Mouse (Mus musculus): ENCODE results near the gene Taldo1. TPM values are rescaled to one million over a fixed set of nuclear protein-coding genes. Genes with fewer than 3 reads are reported as not detected.

The Taldo1 gene
- polyA plus RNA-seq, 1 experiment from 2014 or later = 364 TPM

- peak within 1 kb of the TSS; percentile 90 for H3K4me3 ChIP-seq
- no peaks in the 10 kb centered on the region for H3K27me3 ChIP-seq
- H3K9ac ChIP-seq (replicated peaks) = peak within 1 kb of the TSS; percentile 91
- peaks cover 39% of the 10 kb centered on the region for H3K36me3 ChIP-seq
- H3K9me3 ChIP-seq = no peaks in the 10 kb centered on the region
- H3K27ac ChIP-seq (replicated peaks) = peak within 1 kb of the TSS; percentile 81
- peaks cover 33% of the 10 kb centered on the region for H3K4me1 ChIP-seq
- under 1% methylated on average over 63 of the region's 63 CpGs for WGBS
- ATAC-seq (ENCODE audit: low FRiP score, low read depth) = peak; percentile 90
- H3K4me2 ChIP-seq (replicated peaks) = peak within 1 kb of the TSS; percentile 79
Observed at GRCm38 (mm10) chr7:141447110-141447991, 55.4 kb downstream of the Taldo1 start, which contains the start of gene Rplp2. Gene Rplp2 (plus strand): TSS chr7:141447370.

- no peak overlapping the region for H3K9ac ChIP-seq (replicated peaks)
- H3K4me1 ChIP-seq = peaks cover 26% of the 10 kb centered on the region
- peaks cover 40% of the 10 kb centered on the region for H3K36me3 ChIP-seq
- H3K4me3 ChIP-seq = no peak overlapping the region
- no peak overlapping the region for H3K4me2 ChIP-seq (replicated peaks)
- peaks cover 11% of the 10 kb centered on the region; the same call in 1 of the 2 replicates for H3K27me3 ChIP-seq
- ATAC-seq (ENCODE audit: low FRiP score, low read depth) = no peak
- H3K9me3 ChIP-seq = no peaks in the 10 kb centered on the region
- H3K27ac ChIP-seq (replicated peaks) = no peak overlapping the region
Observed at GRCm38 (mm10) chr7:141451928-141452327, 59.9 kb downstream of the Taldo1 start.

Other genes with a start within 250 kb of the Taldo1 start
- gene Rnh1, start 219.3 kb upstream of the Taldo1 start, polyA plus RNA-seq (2016; fragmentation: Nextera tagmentation; extraction: Ambion mirVana) = 47.4 and 54.9 TPM in 2 replicates
- gene Hras, start 198.2 kb upstream of the Taldo1 start, polyA plus RNA-seq (2016; fragmentation: Nextera tagmentation; extraction: Ambion mirVana) = 93.4 and 96.4 TPM in 2 replicates
- gene Lrrc56, start 198.0 kb upstream of the Taldo1 start, polyA plus RNA-seq (2016; fragmentation: Nextera tagmentation; extraction: Ambion mirVana) = 13.1 and 14.4 TPM in 2 replicates
- 3.7 and 3.8 TPM in 2 replicates for gene Lmntd2, start 178.1 kb upstream of the Taldo1 start, polyA plus RNA-seq (2016; fragmentation: Nextera tagmentation; extraction: Ambion mirVana)
- 40.1 and 40.6 TPM in 2 replicates for gene Rassf7, start 176.3 kb upstream of the Taldo1 start, polyA plus RNA-seq (2016; fragmentation: Nextera tagmentation; extraction: Ambion mirVana)
- 107 and 112 TPM in 2 replicates for gene Phrf1, start 163.4 kb upstream of the Taldo1 start, polyA plus RNA-seq (2016; fragmentation: Nextera tagmentation; extraction: Ambion mirVana)
- 0.81 and 0.84 TPM in 2 replicates for gene Irf7, start 125.7 kb upstream of the Taldo1 start, polyA plus RNA-seq (2016; fragmentation: Nextera tagmentation; extraction: Ambion mirVana)
- not detected in 2 replicates for gene Cdhr5, start 115.4 kb upstream of the Taldo1 start, polyA plus RNA-seq (2016; fragmentation: Nextera tagmentation; extraction: Ambion mirVana)
- 0.64 and 1.3 TPM in 2 replicates for gene Sct, start 113.1 kb upstream of the Taldo1 start, polyA plus RNA-seq (2016; fragmentation: Nextera tagmentation; extraction: Ambion mirVana)
- gene Drd4, start 100.2 kb upstream of the Taldo1 start, polyA plus RNA-seq (2016; fragmentation: Nextera tagmentation; extraction: Ambion mirVana) = 0.39 and 0.68 TPM in 2 replicates
- gene Deaf1, start 64.5 kb upstream of the Taldo1 start, polyA plus RNA-seq (2016; fragmentation: Nextera tagmentation; extraction: Ambion mirVana) = 85.9 and 88.3 TPM in 2 replicates
- 64.9 and 68.9 TPM in 2 replicates for gene Tmem80, start 64.5 kb upstream of the Taldo1 start, polyA plus RNA-seq (2016; fragmentation: Nextera tagmentation; extraction: Ambion mirVana)
- gene Eps8l2, start 53.3 kb upstream of the Taldo1 start, polyA plus RNA-seq (2016; fragmentation: Nextera tagmentation; extraction: Ambion mirVana) = 0.86 and 1.4 TPM in 2 replicates
- 47.0 and 48.2 TPM in 2 replicates for gene Gatd1, start 21.9 kb downstream of the Taldo1 start, polyA plus RNA-seq (2016; fragmentation: Nextera tagmentation; extraction: Ambion mirVana)
- gene Cend1, start 37.3 kb downstream of the Taldo1 start, polyA plus RNA-seq (2016; fragmentation: Nextera tagmentation; extraction: Ambion mirVana) = 19.3 and 22.7 TPM in 2 replicates
- gene Slc25a22, start 45.7 kb downstream of the Taldo1 start, polyA plus RNA-seq (2016; fragmentation: Nextera tagmentation; extraction: Ambion mirVana) = 52.6 and 52.7 TPM in 2 replicates
- gene Pidd1, start 51.8 kb downstream of the Taldo1 start, polyA plus RNA-seq (2016; fragmentation: Nextera tagmentation; extraction: Ambion mirVana) = 9.6 and 12.3 TPM in 2 replicates
- 884 and 899 TPM in 2 replicates for gene Rplp2, start 55.2 kb downstream of the Taldo1 start, polyA plus RNA-seq (2016; fragmentation: Nextera tagmentation; extraction: Ambion mirVana)
- gene Pnpla2, start 63.0 kb downstream of the Taldo1 start, polyA plus RNA-seq (2016; fragmentation: Nextera tagmentation; extraction: Ambion mirVana) = 15.6 and 18.3 TPM in 2 replicates
- 5.4 and 6.0 TPM in 2 replicates for gene Cracr2b, start 68.9 kb downstream of the Taldo1 start, polyA plus RNA-seq (2016; fragmentation: Nextera tagmentation; extraction: Ambion mirVana)
- 14.8 and 15.6 TPM in 2 replicates for gene Cd151, start 75.2 kb downstream of the Taldo1 start, polyA plus RNA-seq (2016; fragmentation: Nextera tagmentation; extraction: Ambion mirVana)
- gene Polr2l, start 82.9 kb downstream of the Taldo1 start, polyA plus RNA-seq (2016; fragmentation: Nextera tagmentation; extraction: Ambion mirVana) = 73.8 and 75.0 TPM in 2 replicates
- gene Tspan4, start 83.0 kb downstream of the Taldo1 start, polyA plus RNA-seq (2016; fragmentation: Nextera tagmentation; extraction: Ambion mirVana) = 25.3 and 32.6 TPM in 2 replicates
- gene Chid1, start 147.7 kb downstream of the Taldo1 start, polyA plus RNA-seq (2016; fragmentation: Nextera tagmentation; extraction: Ambion mirVana) = 29.3 and 30.2 TPM in 2 replicates
- gene Ap2a2, start 170.0 kb downstream of the Taldo1 start, polyA plus RNA-seq (2016; fragmentation: Nextera tagmentation; extraction: Ambion mirVana) = 109 and 113 TPM in 2 replicates

All from midbrain, embryonic 12.5 days (tissue).